Mouse (Mus musculus): ENCODE data around the gene Rnf157.
"Not testable (repeated sequence)": the region's sequence is repeated elsewhere in the genome, so short reads cannot be mapped to it uniquely, and the experiment has no call there.

The Rnf157 gene

DNA sequence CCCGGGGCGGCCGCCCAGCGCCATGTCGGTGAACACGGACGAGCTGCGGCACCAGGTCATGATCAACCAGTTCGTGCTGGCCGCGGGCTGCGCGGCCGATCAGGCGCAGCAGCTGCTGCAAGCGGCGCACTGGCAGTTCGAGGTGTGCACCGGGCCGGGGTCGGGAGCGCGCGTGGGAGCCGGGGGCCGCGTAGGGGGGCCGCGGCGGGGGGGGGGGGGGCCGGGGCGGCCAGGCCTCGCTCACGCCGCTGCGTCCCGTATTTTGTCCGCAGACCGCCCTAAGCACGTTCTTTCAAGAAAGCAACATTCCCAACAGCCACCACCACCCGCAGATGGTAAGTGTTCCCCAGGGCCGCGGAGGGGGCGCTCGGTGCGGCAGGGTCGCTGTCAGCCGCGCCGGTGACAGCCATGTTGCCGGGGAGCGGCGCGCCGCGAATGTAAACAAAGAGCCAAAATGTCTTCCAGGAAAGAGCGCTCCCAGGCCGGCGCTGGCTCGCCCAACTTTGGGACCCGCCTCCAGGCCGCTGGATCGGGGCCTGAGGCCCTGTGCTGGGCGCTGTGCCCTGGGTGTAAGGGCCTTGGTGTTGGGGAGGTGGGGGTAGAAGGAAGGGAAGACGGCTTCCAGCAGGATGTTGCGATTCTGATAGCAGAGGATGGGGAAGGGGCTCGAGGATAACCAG, 21.6 kb upstream of the Rnf157 start:
- ATAC-seq (ENCODE audit: low TSS enrichment): no peak

DNA sequence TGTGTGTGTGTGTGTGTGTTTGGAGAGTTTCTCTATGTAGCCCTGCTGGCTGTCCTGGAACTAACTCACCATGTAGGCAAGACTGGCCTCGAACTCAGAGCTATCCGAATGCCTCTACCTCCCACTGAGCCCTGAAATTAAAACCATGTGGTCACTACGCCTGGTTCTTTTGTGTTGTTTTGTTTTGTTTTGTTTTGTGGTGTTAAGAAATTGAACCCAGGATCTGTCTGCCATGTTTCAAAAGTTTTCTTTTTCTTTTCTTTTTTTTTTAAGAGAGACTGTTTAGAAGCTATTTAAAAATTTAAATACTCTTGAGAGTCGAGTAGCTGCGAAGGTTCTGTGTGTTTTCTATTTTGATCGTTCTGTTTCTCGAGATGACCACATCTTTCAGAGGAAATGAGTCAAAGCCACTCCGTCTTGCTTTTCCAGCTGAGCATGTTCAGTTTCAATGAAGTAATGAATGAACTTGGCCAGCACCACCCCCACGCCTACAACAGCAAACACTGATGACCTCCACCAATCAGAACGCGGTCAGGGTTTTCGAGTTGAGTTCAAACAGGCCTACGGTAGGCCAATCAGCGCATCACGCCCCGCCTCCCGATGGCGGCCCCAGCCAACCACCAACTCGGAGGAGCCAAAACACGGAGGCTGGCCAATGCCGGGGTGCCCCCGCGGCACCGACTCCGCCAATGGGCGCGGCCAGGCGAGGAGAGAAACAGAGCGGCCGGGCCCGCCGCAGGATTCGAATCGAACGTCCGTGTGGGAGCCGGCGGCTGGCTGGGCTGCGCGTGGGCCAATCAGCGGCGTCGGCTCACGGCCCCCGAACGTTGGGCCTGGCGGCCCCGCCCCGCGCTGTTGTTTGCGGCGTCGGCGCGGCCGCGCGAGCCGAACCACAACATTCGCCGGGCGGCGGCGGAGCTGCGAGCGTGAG, 20.8 kb upstream of the Rnf157 start, which contains the start of gene Ubald2:
TSS of gene Ubald2 (plus strand) at position 739 of the 931 bp plus-strand sequence.
- ATAC-seq (ENCODE audit: low TSS enrichment): peak; percentile 92

GRCm38 (mm10) chr11:116432593-116433355, 19.9 kb upstream of the Rnf157 start:
- ATAC-seq (ENCODE audit: low TSS enrichment): peak; percentile 58; the same call in 1 of the 2 replicates

DNA sequence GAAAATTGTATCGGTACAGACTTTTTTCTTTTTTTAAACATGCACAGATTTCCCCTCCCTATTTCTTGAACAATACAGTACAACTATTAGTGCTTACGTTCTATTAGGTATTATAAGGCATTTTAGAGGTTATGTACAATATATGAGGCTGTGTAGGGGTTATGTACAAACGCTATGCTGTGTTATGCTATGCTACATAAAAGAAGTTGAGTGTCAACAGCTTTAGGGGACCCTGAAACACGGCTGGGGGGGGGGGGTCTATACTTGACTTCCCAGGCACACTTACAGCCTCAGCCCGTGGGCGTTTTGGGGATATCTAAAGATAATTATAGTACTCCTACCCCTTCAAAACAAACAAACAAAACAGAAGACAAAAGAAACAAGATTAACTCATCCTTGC, 19.3 kb upstream of the Rnf157 start:
- no peak for ATAC-seq (ENCODE audit: low TSS enrichment)

DNA sequence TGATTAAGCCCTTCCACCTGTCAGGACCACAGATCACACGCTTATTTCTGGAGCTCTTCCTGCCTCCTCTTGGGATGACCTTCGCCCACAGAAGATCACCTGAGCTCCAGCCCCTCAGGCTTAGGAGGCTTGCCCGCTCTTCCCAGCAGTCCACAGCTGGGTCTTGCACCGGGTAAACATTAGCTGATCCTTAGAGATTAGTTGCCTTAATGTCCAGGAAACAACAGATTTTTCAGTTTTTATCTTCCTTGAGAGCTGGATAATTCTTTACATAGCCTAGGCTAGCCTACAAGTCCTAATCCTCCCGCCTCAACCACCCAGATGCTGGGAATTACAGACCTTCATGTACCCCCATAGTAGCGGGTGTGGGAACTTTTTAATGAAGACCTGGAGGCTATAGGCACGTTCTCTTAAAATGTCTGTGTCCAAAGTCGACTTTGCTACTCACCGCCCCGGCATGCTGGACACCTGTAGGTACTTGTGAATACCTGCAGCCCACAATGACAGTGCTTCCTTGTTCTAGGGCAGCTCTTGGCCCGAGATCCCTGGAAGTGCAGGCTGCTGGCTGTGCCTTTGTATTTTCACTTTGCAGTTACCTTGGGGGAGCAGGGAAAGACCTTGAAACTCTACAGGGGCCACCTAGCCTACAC, 18.7 kb upstream of the Rnf157 start:
- ATAC-seq (ENCODE audit: low TSS enrichment): no peak

- no peak for ATAC-seq (ENCODE audit: low TSS enrichment)
These were observed 18.0 kb upstream of the Rnf157 start for GRCm38 (mm10) chr11:116430723-116431427.

GRCm38 (mm10) chr11:116429862-116430613, 17.2 kb upstream of the Rnf157 start:
- ATAC-seq (ENCODE audit: low TSS enrichment): no peak

DNA sequence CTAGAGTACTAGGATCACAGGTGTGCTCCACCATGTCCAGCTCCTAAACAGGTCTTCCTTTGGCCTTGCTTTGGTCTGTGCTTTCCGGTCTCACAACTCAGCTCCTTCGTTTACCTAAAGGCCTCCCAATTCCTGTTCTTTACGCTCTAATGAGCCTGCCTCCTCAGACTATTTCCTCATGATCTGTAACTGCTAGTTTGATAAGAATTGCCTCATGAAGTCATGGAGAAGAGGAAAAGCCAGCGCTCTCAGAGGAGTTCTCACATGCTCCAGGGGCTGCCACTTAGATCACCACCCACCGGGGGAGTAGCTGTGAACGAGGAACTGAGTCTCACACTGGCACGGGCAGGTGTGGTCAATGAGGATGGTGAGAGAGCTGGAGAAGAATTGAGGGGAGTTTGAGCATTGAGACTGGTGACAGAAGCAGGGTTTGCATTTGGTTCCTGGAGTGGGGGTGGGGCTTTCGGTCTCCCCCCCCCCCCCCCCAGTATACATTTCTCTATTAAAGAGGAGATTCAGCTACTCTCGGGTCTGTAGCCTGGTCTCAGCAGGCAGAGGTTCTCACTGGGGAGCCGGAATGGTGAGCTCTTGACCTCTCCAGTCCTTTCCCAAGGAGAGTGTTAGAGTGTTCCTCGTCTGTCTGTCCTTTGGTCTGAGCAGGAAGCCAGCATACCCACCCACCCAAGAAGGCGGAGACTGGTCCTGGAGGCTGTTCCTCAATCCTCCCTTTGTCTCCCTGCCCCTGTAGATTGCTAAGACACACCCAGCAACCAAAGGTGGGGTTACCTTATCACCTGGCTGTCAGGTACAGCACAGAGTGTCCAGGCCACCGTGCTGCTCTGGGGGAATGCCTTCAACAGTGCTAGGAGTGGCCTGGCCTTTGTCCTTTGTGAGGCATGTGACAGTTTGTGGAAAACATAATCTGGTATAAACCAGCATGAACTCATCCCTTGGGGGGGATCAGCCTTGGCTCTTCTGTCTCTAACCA, 16.3 kb upstream of the Rnf157 start:
- no peak for ATAC-seq (ENCODE audit: low TSS enrichment)

GRCm38 (mm10) chr11:116426852-116427575, 14.2 kb upstream of the Rnf157 start:
- ATAC-seq (ENCODE audit: low TSS enrichment): no peak

- not testable (repeated sequence) for ATAC-seq (ENCODE audit: low TSS enrichment)
These were observed 13.5 kb upstream of the Rnf157 start for GRCm38 (mm10) chr11:116426328-116426727.

DNA sequence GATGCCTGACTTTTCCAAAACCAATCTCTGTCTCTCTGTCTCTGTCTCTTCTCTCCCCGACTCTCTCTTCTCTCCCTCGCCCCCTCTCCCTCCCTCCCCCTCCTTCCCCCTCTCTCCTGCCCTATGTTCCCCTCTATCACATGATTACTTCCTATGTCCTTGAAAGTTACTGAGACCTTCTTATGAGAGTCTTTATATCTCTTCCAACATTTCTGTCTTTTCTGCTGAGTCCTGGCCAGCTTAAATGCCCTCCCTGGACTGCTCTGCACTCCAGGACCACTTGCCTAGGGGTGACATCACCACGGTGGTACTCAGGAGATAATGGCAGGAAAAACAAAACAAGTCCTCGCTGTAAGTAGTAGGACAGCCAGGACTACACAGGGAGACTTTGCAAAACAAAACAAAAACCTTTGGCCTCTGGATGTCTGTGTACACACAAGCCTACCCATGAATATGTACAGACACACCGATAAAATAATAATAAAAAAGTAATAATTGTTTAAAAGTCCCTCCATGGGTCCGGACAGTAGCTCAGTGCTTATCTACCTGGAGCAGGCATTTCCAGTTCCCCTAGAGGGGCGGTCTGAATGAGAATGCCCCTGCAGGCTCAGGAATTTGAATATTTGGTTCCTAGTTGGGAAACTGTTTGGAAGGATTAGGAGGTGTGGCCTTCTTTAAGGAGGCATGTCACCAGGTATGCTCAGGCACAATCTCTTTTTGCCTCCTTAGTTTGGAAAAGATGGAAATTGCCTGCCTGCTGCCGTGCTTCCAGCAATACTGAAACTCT, 12.0 kb upstream of the Rnf157 start:
- ATAC-seq (ENCODE audit: low TSS enrichment): no peak

GRCm38 (mm10) chr11:116423782-116424620, 11.2 kb upstream of the Rnf157 start:
- no peak for ATAC-seq (ENCODE audit: low TSS enrichment)

DNA sequence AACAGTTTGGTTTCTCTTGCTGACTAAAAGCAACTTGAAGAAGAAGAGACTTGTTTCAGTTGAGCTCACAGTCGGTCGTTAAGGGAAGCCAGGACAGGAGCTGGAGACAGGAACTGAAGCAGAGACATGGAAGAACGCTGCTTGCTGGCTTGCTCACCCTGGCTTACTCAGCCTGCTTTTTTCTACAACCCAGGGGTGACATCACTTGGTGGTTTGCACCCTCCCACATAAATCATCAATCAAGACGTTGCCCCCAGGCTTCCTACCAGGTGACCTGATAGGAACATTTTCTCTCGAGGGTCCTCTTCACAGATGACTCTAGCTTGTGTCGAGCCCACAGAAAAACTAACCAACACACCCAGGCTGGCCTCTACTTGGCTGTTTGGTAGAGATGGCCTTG, 10.4 kb upstream of the Rnf157 start:
- no peak for ATAC-seq (ENCODE audit: low TSS enrichment)

GRCm38 (mm10) chr11:116422562-116422961, 9.7 kb upstream of the Rnf157 start:
- no peak for ATAC-seq (ENCODE audit: low TSS enrichment)

DNA sequence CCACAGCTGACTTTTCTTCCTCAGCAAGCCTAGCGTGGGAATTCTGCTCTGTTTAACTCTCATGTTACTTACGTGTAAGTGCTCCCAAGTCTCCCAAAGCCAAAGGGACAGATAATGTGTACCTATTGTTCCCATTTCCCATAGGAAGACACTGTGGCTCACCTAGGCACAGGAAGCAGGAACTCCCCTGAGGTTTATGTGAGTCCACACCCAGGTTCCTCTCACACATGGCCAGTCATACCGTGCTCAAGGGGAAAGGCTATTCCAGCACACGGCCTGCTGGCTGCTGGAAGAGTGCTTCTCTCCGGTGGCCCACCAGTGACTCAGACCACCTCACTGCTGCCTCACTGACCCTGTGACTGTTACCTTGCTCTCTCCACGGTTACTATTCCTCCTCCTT, 8.3 kb upstream of the Rnf157 start:
- no peak for ATAC-seq (ENCODE audit: low TSS enrichment)

- ATAC-seq (ENCODE audit: low TSS enrichment): no peak
These were observed 6.1 kb upstream of the Rnf157 start for GRCm38 (mm10) chr11:116418841-116419462.

Measured in frontal cortex, adult (tissue).